Mouse (Mus musculus) adrenal gland, postnatal 14 days (tissue): ENCODE results near the gene Jtb. TPM values are rescaled to one million over a fixed set of nuclear protein-coding genes. Genes with fewer than 3 reads are reported as not detected.

ENCODE experiments used
- DNase-seq: peaks from one replicate; pipeline ENCODE4 v3.0.0; 2021; ENCODE audit warnings: mixed read lengths
- long read RNA-seq, 2 experiments: library from polyadenylated mRNA; stranded (forward); transcript quantifications; one replicate each; pipeline ENCODE4 v2.0.0; 2021
- total RNA-seq: library from RNA; stranded (reverse); gene quantifications from 2 replicates; pipeline ENCODE4 v1.2.3, GENCODE M21; 2021

The Jtb gene
- 58.8 and 58.9 TPM in 2 replicates for total RNA-seq
- long read RNA-seq, experiment 1, transcript Jtb-201 (5 exons, 1,101 nt): major isoform, 94 of 116 reads
- long read RNA-seq, experiment 1, partial matches to known transcripts: 7 of 116 reads
- long read RNA-seq, experiment 1, other reads (novel, unspliced or antisense): 14 of 116 reads
- long read RNA-seq, experiment 2, transcript Jtb-201 (5 exons, 1,101 nt): major isoform, 72 of 83 reads
- long read RNA-seq, experiment 2, partial matches to known transcripts: 3 of 83 reads
- long read RNA-seq, experiment 2, other reads (novel, unspliced or antisense): 8 of 83 reads

DNA sequence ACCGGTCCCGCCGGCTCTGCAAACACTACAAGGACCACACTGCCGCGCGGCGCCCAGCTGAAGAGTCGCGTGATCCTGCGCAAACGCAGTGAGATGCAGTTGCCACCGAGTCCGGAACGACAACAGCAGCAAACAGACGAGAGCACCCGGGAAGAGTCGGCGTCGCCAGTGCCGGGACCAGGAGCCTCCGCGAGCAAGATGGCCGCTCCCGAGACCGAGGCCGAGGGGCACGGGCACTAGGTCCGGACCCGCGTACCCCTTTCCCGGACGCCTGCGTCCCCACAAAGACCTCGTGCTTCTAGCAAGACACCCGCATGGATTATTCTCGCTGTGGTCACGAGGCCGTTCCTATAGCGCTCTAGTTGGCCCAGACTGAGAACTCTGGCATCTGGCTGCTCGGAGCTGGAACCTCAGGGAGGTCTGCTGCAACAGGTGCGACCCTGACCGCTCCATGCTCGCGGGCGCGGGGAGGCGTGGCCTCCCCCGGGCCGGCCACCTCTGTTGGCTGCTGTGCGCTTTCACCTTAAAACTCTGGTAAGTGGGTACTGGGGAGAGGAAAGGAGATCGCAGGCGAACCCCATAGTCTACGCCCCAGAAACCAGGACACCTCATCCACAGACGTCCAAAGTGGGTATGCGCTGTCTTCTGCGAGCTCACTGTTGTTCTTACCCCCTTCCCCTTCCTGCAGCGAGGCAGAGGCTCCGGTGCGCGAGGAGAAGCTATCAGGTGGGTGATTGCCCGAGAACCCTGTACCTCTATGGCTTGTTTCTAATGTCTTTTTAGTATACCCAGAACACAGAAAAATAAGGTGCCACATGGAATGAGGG is at the start of gene Jtb:
Gene Jtb, plus strand, starts transcription at position 91 of the 827 bp plus-strand sequence.
- peak; percentile 96 for DNase-seq

DNA sequence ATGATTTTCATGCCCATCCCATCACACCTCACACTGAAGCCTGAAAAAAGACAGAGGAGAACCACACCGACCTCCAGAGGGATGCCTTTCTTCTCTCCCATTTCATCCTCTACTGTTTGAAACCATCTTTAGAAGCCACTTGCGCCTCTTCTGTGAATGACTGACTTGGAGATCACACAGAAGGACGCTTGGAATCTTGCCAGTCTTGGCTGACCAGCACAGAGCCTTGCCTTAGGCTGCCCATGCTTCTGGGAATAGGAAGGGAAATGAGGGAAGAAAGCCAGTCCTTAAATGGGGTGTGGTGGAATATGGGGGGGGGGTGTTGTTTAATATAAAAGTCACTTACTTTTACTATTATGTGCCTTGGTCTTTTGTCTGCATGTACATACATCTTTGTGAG is 47.8 kb upstream of the Jtb start:
- peak; percentile 63 for DNase-seq

DNA sequence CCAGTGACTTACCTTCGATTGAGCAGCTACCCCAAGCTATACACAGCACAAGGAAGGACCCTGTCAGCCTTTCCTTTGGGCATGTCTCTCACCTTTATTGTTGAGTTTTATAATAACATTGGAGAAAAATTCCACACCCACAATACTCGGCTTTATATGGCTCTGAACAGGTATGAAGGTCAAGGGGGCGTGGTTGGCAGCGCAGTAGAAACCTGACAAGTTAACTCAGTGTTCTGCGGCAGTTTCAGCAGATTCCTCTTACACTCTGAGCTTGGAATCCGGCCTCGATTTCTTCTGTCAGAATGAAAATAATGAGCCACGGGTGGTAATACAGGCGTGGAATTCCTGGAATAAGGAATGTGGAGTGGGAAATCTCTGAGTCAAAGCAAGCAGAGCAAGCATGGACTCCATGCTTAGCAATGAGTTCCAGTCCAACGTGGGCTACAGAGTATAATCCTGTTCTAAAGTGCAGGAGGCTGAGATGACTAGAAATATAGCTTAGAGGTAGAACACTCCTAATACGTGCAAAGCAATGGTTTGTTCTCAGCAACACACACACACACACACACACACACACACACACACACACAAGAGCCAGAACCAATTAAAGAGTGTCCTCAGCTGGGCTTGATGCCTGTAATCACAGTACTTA is 40.4 kb upstream of the Jtb start:
- no peak for DNase-seq

DNA sequence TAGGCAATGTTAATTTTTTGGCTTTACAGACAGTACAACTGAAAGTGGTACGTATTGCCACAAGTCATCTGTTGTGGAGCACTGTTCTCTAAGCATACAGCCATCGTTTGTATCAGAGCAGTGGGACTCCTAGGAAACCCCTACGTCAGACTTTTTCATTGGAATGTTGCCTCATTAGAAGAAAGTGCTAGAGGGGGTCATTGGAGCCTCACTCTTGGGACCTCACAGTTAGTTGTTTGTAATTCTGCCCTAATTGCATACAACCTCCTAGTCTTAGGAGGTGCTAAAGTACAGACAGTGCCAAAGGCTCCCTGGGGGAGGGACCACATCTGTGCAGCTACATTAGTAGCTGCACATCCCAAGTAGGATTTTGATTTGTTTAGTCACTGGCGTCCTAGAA is 36.6 kb upstream of the Jtb start:
- DNase-seq: no peak

DNA sequence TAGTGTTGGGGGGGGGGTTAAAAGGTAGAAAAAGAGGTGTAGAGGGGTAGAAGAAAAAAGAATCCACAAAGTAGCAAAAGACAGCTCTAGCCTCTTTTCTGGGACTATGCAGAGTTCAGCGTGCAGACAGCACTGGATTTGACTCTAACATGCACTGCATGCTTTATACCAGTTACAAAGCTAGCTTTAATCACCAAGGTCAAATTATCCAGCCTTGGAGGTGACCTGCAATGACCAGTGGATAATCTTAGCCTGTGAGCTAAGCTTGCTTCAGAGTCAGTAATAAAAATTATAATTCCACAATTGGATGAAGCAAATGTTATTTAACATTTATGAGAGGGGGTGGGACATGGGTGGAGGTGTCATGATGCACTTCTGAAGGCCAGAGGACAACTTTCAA is 35.8 kb upstream of the Jtb start:
- peak; percentile 37 for DNase-seq

DNA sequence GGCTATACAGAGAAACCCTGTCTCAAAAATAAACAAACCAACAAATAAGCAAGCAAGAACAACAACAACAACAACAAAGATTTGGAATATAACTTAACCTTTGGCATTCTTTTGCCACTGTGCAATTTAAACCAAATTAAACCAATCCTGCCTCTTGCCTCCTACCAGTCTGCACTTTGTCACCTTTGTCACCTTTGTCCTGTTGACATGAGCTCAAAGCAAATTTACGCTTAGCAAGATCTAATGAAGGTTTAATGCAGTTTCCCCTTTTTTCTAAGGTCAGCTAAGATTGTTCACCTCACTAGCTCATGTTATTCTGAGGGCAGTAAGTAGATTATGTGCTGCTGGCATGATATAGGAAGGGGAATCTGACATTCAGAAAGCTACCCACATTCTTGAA is 33.8 kb upstream of the Jtb start:
- no peak for DNase-seq

DNA sequence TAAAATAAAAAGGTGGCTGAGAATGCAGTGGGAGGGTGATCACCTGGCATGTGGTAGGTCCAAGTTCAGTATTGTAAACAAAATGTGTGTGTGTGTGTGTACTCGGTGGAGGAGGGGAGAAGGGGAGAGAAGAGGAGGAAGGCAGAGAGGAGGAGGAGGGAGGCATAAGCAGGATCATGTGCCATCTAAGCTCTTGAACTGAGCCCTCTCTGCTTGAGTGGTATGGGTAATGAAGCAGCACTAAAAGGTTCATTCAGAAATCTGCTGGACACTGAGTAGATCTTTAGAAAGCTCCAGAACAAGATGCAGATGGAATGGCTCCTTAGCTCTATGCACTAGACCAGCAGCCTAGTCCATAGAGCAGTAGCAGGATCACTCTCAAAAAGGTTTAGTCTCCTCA is 28.5 kb upstream of the Jtb start:
- no peak for DNase-seq

DNA sequence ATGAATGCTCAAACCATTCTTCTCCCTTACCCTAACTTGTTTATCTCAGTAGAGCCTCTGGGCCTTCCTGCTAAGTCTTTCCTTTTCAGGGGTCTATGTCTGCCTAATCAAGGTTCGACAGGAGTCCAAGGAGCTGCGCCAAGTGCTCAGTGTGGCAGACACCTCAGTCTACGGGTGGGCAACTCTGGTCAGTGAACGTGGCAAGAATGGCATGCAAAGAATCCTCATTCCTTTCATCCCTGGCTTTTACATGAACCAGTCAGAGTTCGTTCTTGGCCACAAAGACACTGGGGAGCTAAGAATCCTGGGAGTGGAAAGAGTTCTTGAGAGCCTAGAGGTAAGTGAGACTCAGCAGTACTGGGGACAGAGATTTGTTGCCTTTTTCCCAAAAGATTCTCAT is 27.8 kb upstream of the Jtb start:
- DNase-seq: no peak

DNA sequence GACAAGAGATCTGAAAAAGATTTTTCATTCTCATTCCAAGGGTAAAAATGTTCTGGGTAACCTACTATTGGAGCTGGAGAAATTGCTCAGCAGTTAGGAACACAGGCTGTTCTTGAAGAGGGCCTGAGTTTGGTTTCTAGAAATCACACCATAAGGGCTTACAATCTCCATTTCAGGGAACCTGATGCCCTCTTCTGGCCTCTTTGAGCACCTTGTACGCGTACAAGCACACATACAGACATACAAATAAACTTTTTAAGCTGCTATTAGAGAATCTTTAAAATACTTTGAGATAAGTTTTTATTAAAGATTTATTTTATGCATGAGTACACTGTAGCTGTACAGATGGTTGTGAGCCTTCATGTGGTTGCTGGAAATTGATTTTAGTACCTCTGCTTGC is 26.8 kb upstream of the Jtb start:
- no peak for DNase-seq

DNA sequence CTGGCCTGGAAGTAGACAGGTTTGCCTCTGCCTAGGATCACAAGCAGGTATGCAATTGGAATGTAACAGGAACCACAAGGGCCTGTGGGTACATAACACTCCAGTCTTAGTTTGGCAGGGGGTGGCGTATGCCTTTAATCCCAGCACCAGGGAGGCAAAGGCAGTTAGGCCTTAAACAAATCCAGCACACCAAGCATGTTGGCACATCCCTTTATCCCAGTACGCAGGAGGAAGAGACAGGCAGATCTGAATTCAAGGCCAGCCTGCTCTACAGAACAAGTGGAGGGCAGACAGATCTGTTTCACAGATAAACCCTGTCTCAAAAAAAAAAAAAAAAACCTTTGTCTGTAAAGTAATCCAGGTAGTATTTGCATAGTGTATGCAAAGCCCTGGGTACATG is 22.7 kb upstream of the Jtb start:
- no peak for DNase-seq

DNA sequence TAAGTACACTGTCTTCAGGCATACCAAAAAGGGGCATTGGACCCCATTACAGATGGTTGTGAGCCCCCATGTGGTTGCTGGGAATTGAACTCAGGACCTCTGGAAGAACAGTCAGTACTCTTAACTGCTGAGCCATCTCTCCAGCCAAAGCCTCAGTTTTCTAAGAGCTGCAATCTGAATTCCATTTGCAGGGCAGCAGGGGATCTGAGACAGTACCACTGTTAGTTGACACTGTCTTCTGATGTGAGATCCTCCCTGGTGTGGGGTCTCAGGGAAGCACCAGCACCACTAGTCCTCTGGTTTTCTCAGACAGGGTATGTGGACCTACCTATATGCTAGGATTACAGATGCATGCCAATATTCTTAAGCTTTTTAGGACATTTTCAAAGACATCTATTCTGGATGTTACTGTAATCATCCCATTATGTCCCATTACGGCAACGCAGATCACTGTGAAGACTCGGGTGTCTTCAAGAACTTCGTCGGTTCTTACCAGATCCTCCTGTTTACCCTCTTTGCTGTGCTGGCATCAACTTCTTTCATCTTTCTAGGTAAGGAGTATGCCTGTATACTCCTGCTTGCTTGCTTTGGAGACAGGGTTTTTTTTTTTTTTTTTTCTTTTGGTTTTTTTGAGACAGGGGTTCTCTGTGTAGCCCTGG is 21.4 kb upstream of the Jtb start:
- no peak for DNase-seq

DNA sequence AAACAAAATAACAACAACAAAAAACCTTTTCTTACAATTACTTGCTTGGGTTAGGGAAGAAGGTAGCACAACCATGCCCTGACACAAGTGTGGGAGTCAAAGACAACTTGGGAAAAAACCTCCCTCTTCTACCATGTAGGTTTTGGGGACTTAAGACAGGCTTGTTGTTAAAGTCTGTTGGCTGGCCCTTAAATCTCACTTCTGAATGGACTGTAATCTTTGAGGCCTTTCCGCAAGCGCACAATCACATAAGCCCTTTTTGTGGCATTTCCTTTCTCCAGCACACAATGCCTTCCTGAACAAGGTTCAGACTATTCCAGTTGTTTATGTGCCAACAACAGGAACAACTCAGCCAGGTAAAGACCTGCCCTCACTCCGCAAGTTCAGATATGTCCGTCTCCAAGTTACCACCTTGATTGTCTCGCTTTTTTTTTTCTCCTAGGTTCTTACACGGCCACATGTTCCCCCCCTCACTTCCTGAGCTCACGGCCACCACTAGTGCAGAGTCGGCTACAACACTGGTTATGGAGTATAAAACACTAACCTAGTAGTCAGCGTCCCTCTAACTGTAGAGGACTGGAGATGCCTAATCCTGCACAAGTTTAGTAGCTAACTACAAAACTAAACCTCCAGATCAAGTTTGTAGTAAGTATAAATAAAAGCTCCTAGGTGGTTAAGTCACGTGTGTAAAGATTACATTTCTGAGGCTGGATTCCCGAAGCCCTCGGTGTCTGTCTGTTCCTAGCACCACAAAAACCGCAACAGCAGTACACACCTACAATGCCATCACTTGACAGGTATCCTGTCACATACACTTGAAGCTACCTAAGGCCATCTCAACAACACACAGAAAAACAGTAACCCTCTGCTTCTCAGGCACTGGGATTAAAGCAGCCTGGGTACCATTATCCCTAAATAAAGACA is 19.7 kb upstream of the Jtb start:
- no peak for DNase-seq

DNA sequence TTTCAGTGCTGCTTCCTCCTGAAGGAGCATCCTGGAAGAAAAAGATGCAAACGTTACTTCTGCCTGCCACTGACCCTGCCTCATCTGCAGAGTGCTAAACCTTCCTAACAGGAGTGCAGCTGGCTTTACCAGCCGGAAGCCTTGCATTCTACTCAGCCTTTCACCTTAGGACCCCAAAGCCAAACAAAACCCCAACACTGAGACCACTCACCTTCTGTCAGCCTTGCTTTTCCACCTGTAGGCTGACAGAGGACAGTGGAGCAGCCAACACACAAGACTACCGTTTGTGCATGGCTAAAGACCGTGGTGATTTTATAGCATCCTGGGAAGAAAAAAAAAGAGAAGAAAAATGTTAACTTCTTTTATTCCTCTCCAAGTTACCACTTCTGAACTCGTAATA is 18.7 kb upstream of the Jtb start:
- no peak for DNase-seq

DNA sequence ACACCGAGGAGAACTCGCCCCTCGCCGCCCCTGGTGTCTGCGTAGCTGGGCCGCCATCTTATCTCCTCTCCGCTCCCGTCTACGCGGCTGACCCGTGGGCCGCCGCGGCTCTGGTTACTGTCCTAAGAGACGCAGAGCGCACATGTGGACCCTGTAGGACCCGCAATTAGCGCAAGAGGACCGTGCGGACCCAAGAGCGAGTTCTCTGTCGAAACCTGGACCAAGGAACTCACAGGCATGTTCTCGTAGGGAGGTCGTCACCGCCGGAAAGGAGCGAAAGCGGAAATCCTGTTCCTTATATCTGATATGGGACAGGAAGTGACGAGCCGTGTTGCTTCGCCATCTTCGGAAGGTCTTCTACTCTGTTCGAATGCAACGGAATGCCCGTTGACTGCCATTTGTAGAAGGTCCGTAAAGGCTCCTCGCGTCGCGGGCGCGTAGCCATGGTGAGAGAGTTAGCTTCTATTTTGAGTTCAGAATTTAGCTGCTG is 18.0 kb upstream of the Jtb start, which contains the start of the genes Rps27 and Rab13:
Gene Rps27, minus strand, starts transcription at position 275 of the 490 bp plus-strand sequence.
Gene Rab13, plus strand, starts transcription at position 319 of the 490 bp plus-strand sequence.
- peak; percentile 89 for DNase-seq

DNA sequence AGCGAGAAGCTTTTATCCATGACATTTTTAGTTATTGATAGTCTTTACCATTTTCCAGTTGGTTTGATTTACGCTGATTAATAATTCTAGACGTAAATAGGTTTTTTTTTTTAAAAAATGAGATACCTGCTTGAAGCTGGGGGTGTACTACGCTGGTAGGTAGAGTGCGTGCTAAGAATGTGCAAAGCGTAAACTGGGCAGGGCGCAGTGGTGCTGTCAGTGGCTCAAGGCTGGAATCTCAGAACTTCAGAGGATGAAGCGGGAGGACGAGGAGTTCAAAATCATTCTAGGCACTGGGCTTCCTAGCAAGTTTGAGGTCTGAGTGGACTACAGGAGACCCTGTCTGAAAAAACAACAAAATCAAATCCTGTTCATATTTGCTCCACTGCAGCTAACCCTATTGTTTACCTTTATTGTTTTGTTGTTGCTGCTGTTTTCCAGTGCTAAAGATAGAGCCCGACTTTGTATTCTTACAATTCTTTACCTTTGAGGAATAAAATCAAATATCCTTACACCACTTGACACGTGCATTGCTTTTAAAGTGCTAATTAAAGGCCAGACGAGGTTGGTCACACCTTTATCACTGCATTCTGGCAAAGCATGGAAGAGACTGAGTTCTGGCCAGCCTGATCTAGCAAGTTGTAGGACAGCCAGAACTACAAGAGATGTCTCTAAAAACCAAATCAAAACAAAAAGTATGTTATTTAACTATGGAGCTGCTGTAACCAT is 17.3 kb upstream of the Jtb start:
- peak; percentile 32 for DNase-seq

DNA sequence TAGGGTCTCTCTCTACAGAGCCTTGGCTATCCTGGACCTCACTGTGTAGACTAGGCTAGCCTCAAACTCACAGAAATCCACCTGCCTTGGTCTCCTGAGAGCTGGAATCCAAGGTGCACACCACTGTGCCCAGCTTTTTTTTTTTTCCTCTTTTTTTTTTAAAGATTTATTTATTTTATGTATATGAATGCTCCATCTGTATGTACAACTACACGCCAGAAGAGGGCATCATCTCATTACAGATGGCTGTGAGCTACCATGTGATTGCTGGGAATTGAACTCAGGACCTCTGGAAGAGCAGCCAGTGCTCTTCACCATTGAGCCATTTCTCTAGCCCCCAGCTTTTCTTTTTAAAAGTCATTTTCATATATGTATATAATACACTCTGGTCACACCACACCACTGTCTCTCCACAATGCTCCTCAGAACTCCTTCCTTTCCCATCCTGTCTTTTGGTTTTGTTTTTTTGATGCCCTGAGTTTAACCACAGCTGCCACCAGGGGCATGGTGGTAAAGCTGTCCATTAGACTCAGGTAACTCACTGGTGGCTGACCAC is 15.5 kb upstream of the Jtb start:
- no peak for DNase-seq

DNA sequence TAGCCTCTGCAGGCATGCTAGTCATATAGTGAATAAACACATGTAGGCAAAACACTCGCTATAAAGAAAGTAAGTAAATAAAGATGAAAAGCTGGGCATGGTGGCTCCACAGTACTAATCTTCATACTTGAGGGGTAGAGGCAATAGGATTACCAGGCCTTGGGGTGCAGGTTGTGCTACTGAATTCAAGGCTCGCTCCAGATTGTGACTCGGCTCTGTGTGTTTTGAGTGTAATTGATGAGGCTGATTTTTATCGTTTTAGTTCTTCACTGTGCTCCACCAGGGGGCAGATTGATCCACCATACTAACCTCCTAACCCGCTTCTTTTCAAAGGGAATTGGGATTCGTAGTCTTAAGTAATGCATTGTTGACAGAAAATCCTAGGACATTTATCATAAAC is 11.3 kb upstream of the Jtb start:
- peak; percentile 66 for DNase-seq

DNA sequence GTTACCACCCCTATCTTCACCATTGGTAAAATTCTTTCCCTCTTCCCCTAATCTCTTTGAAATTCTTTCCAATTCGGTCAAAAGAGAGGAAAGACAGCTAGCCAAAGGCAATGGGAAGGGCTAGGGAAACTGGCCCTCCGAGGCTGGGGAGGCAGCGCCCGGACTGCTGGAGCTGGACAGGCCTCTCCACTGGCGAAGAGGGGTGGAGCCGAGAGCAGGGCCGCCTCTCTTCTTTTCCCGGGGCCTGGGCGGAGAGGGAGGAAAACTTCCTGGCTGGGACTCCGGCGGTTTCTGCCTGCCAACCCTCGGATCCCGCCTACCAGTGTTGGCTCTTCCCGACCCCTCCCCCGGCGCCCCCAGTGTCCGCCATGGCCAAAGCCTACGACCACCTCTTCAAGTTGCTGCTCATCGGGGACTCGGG is 10.9 kb upstream of the Jtb start:
- peak; percentile 92 for DNase-seq

DNA sequence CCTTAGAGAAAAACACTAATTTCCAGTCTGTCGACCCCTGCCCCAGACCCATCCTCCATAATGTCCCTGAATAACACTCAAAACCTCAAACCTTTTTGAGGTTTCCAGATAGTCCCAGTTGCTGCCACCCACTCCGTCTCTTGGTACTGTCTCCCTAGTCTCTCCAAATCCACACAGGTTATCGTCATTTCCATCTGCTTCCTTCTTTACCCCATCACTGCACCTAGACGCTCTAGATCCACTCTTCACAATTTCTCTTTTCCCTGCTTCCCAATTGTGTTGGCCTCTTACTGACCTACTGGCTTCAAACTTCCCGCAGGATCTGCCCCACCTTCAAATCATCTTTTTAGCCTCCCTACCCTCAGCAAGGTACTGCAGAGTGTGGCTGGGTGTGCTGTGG is 10.3 kb upstream of the Jtb start:
- no peak for DNase-seq

DNA sequence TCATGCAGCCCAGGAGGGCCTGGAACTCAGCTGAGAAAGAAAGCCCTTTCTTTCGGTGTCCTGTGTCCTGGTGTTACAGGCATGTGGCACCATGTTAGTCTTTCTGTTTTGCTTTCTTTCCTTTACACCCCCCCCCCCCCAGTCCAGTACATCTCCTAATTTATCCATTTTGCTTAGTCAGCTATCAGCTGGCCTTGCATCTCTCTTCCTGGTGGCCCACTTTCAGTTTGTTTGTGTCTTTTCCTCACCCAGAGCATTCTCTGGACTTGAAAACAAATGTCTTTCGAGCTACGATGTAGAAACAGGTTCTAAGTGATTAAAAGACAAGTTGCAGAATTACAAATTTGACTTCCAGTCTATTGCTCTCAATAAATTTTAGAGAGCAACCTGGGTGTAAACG is 8.9 kb upstream of the Jtb start:
- no peak for DNase-seq
